Mouse (Mus musculus) kidney, postnatal 25 days (tissue): ENCODE measurements around the gene Ctnnd1.

Source experiments
- DNase-seq, 2 experiments: peaks; one replicate each; pipeline ENCODE4 v3.0.0; 2021; ENCODE audit warnings: mixed read lengths in 2 of 2

Gene Ctnnd1

GRCm38 (mm10) chr2:84646138-84646537 lies 4.4 kb downstream of the Ctnnd1 start:
- no peak for DNase-seq

GRCm38 (mm10) chr2:84640833-84641232 lies 9.7 kb downstream of the Ctnnd1 start:
- no peak for DNase-seq

- no peak for DNase-seq
These were observed 11.9 kb downstream of the Ctnnd1 start for GRCm38 (mm10) chr2:84638428-84639220.

GRCm38 (mm10) chr2:84637452-84638165 lies 13.0 kb downstream of the Ctnnd1 start:
- peak; percentile 50 to 63 for DNase-seq

- peak; percentile 65 to 73 for DNase-seq
These were observed 14.3 kb downstream of the Ctnnd1 start for GRCm38 (mm10) chr2:84636231-84636741.

GRCm38 (mm10) chr2:84635611-84636010 lies 15.0 kb downstream of the Ctnnd1 start:
- DNase-seq: peak; percentile 97

GRCm38 (mm10) chr2:84634934-84635482 lies 15.6 kb downstream of the Ctnnd1 start:
- no peak for DNase-seq

GRCm38 (mm10) chr2:84634006-84634405 lies 16.6 kb downstream of the Ctnnd1 start:
- no peak for DNase-seq

- peak in 1 of 2 experiments; percentile 59 for DNase-seq
These were observed 17.6 kb downstream of the Ctnnd1 start for GRCm38 (mm10) chr2:84632999-84633398.

- no peak for DNase-seq
These were observed 18.6 kb downstream of the Ctnnd1 start for GRCm38 (mm10) chr2:84632001-84632400.

GRCm38 (mm10) chr2:84627036-84627435 lies 23.5 kb downstream of the Ctnnd1 start:
- DNase-seq: no peak

- DNase-seq: no peak
These were observed 24.1 kb downstream of the Ctnnd1 start for GRCm38 (mm10) chr2:84626366-84626975.

GRCm38 (mm10) chr2:84624201-84624600 lies 26.4 kb downstream of the Ctnnd1 start:
- peak in 1 of 2 experiments; percentile 48 for DNase-seq

GRCm38 (mm10) chr2:84623428-84624119 lies 27.0 kb downstream of the Ctnnd1 start:
- no peak for DNase-seq

- no peak for DNase-seq
These were observed 27.9 kb downstream of the Ctnnd1 start for GRCm38 (mm10) chr2:84622668-84623067.

- DNase-seq: peak in 1 of 2 experiments; percentile 40
These were observed 30.8 kb downstream of the Ctnnd1 start for GRCm38 (mm10) chr2:84619646-84620340.

- peak; percentile 39 to 48 for DNase-seq
These were observed 31.7 kb downstream of the Ctnnd1 start for GRCm38 (mm10) chr2:84618914-84619313.

GRCm38 (mm10) chr2:84617637-84618515 lies 32.7 kb downstream of the Ctnnd1 start:
- DNase-seq: peak in 1 of 2 experiments; percentile 74

GRCm38 (mm10) chr2:84612764-84613163 lies 37.8 kb downstream of the Ctnnd1 start:
- peak; percentile 41 to 63 for DNase-seq

GRCm38 (mm10) chr2:84607842-84608241 lies 42.7 kb downstream of the Ctnnd1 start:
- DNase-seq: no peak

- DNase-seq: no peak
These were observed 49.6 kb downstream of the Ctnnd1 start for GRCm38 (mm10) chr2:84600977-84601376.
